Mouse (Mus musculus) spleen, postnatal 10 days (tissue): Measurements from ENCODE around the gene Syne2.

Experiments used
- DNase-seq, 2 experiments: peaks; one replicate each; pipeline ENCODE4 v3.0.0; 2021 to 2022; ENCODE audit warnings: low spot score in 2 of 2

The Syne2 gene

GRCm38 (mm10) chr12:76046561-76046960 lies 228.6 kb downstream of the Syne2 start:
- DNase-seq: no peak

- no peak for DNase-seq
These were observed 230.0 kb downstream of the Syne2 start for GRCm38 (mm10) chr12:76047921-76048320.

GRCm38 (mm10) chr12:76048672-76049071 lies 230.7 kb downstream of the Syne2 start:
- DNase-seq: no peak

- no peak for DNase-seq
These were observed 231.4 kb downstream of the Syne2 start for GRCm38 (mm10) chr12:76049343-76049742.

GRCm38 (mm10) chr12:76051879-76052278 lies 233.9 kb downstream of the Syne2 start:
- no peak for DNase-seq

- DNase-seq: no peak
These were observed 236.7 kb downstream of the Syne2 start for GRCm38 (mm10) chr12:76054653-76055052.

GRCm38 (mm10) chr12:76063001-76063400 lies 245.1 kb downstream of the Syne2 start:
- no peak for DNase-seq

GRCm38 (mm10) chr12:76070386-76070785 lies 252.5 kb downstream of the Syne2 start:
- no peak for DNase-seq

GRCm38 (mm10) chr12:76071935-76072849 lies 254.3 kb downstream of the Syne2 start:
- no peak for DNase-seq

- DNase-seq: no peak
These were observed 255.3 kb downstream of the Syne2 start for GRCm38 (mm10) chr12:76073066-76073826.

- no peak for DNase-seq
These were observed 256.0 kb downstream of the Syne2 start for GRCm38 (mm10) chr12:76073981-76074380.

GRCm38 (mm10) chr12:76080876-76081556 lies 263.1 kb downstream of the Syne2 start:
- DNase-seq: no peak

GRCm38 (mm10) chr12:76081557-76082211 lies 263.8 kb downstream of the Syne2 start:
- DNase-seq: no peak

- DNase-seq: no peak
These were observed 267.1 kb downstream of the Syne2 start for GRCm38 (mm10) chr12:76085066-76085465.

GRCm38 (mm10) chr12:76085956-76086905 lies 268.3 kb downstream of the Syne2 start:
- DNase-seq: peak in 1 of 2 experiments; percentile 31

- DNase-seq: peak in 1 of 2 experiments; percentile 26
These were observed 269.1 kb downstream of the Syne2 start for GRCm38 (mm10) chr12:76087025-76087424.

- no peak for DNase-seq
These were observed 275.0 kb downstream of the Syne2 start for GRCm38 (mm10) chr12:76092789-76093466.

- no peak for DNase-seq
These were observed 276.0 kb downstream of the Syne2 start for GRCm38 (mm10) chr12:76093613-76094588.
